Mouse (Mus musculus): ENCODE results near the gene Crygb. TPM values are rescaled to one million over a fixed set of nuclear protein-coding genes. Genes with fewer than 3 reads are reported as not detected.

Gene Crygb
- polyA plus RNA-seq, 1 experiment from 2014 or later, result not detected

DNA sequence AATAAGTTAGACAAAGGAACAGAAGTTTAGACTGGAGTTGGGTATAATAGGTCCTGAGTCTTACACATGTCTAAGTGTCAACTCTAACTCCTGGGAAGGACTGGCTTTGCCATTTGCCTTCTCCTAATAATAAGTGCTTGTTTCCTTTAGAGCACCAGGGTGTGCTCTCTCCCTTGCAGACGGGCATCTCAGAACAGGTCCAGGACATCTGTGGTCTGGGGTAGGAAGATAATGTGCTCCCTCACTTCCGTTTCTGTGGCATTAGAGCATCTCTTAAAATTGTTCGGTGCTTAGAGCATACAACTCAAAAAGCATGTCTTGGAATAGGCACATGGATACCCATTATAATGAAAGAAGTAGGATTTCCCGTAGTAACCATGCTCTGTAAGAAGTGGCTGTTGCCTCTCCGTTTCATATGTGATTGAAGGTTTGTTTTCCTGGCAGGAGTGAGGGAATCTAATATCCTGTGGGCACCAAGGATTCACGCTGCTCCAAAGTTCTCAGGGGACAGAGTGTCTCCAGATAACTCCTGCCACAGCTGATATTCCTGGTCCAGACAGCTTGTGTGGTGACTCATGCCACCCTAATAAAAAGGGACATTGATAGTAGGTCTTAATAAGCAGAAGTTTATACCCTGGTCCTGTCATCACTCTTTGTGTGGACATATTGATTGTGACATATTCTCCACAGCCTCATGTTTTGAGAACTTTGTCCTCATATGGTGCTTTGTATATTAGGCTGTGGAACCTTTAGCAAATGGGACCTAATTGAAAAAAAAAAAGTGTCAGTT is 6.7 kb upstream of the Crygb start:
- Histone ChIP-seq H3K4me1 (ENCODE audit: insufficient read depth, low read depth, low read length) (no peaks in the 10 kb centered on the region), H3K4me2 (replicated peaks; ENCODE audit: low read depth, low read length) (no peak overlapping the region), H3K27ac (ENCODE audit: low read length) (no peak overlapping the region), H3K9ac (replicated peaks; ENCODE audit: low read depth) (no peak overlapping the region), H3K9me3 (ENCODE audit: low read length) (no peaks in the 10 kb centered on the region), H3K4me3 (ENCODE audit: low read depth, low read length) (no peak overlapping the region), H3K27me3 (replicated peaks; ENCODE audit: insufficient read depth, low read length) (no peaks in the 10 kb centered on the region), H3K36me3 (ENCODE audit: insufficient read depth, low read length) (no peaks in the 10 kb centered on the region)
- DNase-seq (ENCODE audit: low spot score), result no peak
- 73% methylated on average over 6 of the region's 6 CpGs for WGBS
- TF ChIP-seq CTCF (IDR thresholded peaks at IDR 0.05), result no peak
- no peak for TF ChIP-seq EP300 (IDR thresholded peaks at IDR 0.05)
- no peak for ATAC-seq

DNA sequence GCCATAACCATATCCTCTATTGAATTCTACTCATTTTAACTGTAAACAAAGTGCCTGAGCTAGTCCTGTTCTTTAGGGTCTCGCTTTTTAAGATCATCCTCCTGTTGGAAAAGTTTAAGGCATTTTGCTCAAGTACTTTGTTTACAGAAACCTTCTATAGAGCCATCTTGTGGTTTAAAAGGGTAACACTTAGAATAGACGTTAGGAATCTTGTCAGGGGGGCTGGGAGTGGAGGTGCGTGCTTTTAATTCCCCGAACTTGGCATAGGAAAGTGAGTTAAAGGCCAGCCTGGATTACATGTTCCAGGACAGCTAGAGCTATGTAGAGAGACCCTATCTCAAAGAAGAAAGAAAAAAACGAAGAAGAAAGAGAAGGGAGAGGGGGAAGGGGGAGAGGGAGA is 6.5 kb downstream of the Crygb start:
- DNase-seq (ENCODE audit: low spot score) (peak; percentile 9), ATAC-seq (no peak)
- Histone ChIP-seq H3K4me1 (ENCODE audit: insufficient read depth, low read depth, low read length) (no peaks in the 10 kb centered on the region), H3K27ac (ENCODE audit: low read length) (no peak overlapping the region), H3K4me2 (replicated peaks; ENCODE audit: low read depth, low read length) (no peak overlapping the region), H3K4me3 (ENCODE audit: low read depth, low read length) (no peak overlapping the region), H3K36me3 (ENCODE audit: insufficient read depth, low read length) (no peaks in the 10 kb centered on the region), H3K27me3 (replicated peaks; ENCODE audit: insufficient read depth, low read length) (no peaks in the 10 kb centered on the region), H3K9me3 (ENCODE audit: low read length) (no peaks in the 10 kb centered on the region), H3K9ac (replicated peaks; ENCODE audit: low read depth) (no peak overlapping the region)
- TF ChIP-seq EP300 (IDR thresholded peaks at IDR 0.05), result no peak
- TF ChIP-seq CTCF (IDR thresholded peaks at IDR 0.05), result peak; percentile 42
- WGBS, result 13% methylated on average over 5 of the region's 5 CpGs

DNA sequence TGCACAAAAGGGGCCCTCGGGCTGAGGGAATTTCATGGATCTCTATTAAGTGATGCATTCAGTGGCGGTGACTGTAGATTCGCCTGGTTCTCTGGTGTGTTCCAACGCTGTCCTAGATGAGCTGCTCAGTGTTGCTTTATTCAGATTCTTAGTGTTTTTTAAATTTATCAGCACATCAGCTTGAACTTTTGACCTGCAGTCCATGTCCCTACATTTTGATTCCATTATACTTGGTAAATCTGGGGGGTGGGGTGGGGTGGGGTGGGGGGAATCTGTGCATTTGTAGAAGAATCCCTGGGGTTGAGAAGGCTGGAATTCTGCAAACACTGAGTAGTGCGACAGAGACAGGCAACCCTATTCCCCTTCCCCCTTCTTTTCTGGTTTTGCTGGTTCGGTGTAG is 8.5 kb downstream of the Crygb start, which contains the start of gene Crygc:
Crygc (minus strand) TSS at position 101 of the 400 bp plus-strand sequence.
- DNase-seq (ENCODE audit: low spot score) (no peak), ATAC-seq (no peak)
- no peaks in the 10 kb centered on the region for H3K9me3 ChIP-seq (ENCODE audit: low read length)
- TF ChIP-seq EP300 (IDR thresholded peaks at IDR 0.05) (no peak), CTCF (IDR thresholded peaks at IDR 0.05) (no peak)
- no peaks in the 10 kb centered on the region for H3K27me3 ChIP-seq (replicated peaks; ENCODE audit: insufficient read depth, low read length)
- H3K4me2 ChIP-seq (replicated peaks; ENCODE audit: low read depth, low read length), result no peak within 1 kb of the TSS
- H3K27ac ChIP-seq (ENCODE audit: low read length), result no peak within 1 kb of the TSS
- no peak within 1 kb of the TSS for H3K4me3 ChIP-seq (ENCODE audit: low read depth, low read length)
- H3K4me1 ChIP-seq (ENCODE audit: insufficient read depth, low read depth, low read length), result no peaks in the 10 kb centered on the region
- H3K9ac ChIP-seq (replicated peaks; ENCODE audit: low read depth), result no peak within 1 kb of the TSS
- WGBS, result 54% methylated on average over 6 of the region's 6 CpGs
- H3K36me3 ChIP-seq (ENCODE audit: insufficient read depth, low read length), result no peaks in the 10 kb centered on the region

DNA sequence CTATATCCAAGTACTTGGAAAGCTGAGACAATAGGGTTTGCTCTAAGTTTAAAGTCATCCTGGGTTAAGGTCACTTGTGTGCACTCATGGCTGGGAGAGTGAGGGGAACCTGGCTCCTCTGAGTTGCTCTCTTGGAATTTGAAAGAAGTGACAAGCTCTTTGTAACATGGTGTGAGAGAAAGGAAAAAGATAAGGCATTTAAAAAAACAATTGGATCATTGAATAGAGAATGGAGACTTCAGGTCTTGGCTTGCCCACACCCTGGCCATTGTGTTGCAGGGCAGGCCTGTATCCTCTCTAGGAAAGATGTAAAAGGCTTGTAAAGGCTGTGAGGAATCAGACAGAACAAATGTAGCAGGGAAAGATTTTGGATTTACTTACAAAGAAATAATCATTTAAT is 14.2 kb downstream of the Crygb start:
- H3K9ac ChIP-seq (replicated peaks; ENCODE audit: low read depth), result no peak overlapping the region
- TF ChIP-seq CTCF (IDR thresholded peaks at IDR 0.05), result no peak
- TF ChIP-seq EP300 (IDR thresholded peaks at IDR 0.05), result no peak

GRCm38 (mm10) chr1:65064201-65064600 is 17.9 kb downstream of the Crygb start:
- DNase-seq (ENCODE audit: low spot score) (no peak), ATAC-seq (no peak)
- Histone ChIP-seq H3K27ac (ENCODE audit: low read length) (no peak overlapping the region), H3K9me3 (ENCODE audit: low read length) (no peaks in the 10 kb centered on the region), H3K27me3 (replicated peaks; ENCODE audit: insufficient read depth, low read length) (no peaks in the 10 kb centered on the region), H3K4me3 (ENCODE audit: low read depth, low read length) (no peak overlapping the region), H3K36me3 (ENCODE audit: insufficient read depth, low read length) (no peaks in the 10 kb centered on the region), H3K4me2 (replicated peaks; ENCODE audit: low read depth, low read length) (no peak overlapping the region), H3K9ac (replicated peaks; ENCODE audit: low read depth) (no peak overlapping the region), H3K4me1 (ENCODE audit: insufficient read depth, low read depth, low read length) (no peaks in the 10 kb centered on the region)
- WGBS, result 81% methylated on average over 15 of the region's 15 CpGs
- TF ChIP-seq CTCF (IDR thresholded peaks at IDR 0.05), result no peak
- no peak for TF ChIP-seq EP300 (IDR thresholded peaks at IDR 0.05)

More for the DNA sequence above, 14.2 kb downstream of the Crygb start:
- no peak overlapping the region for H3K4me2 ChIP-seq (replicated peaks; ENCODE audit: low read depth, low read length)
- H3K27me3 ChIP-seq (replicated peaks; ENCODE audit: insufficient read depth, low read length), result no peaks in the 10 kb centered on the region
- ATAC-seq, result no peak
- H3K27ac ChIP-seq (ENCODE audit: low read length), result no peak overlapping the region
- no peaks in the 10 kb centered on the region for H3K4me1 ChIP-seq (ENCODE audit: insufficient read depth, low read depth, low read length)
- no peak for DNase-seq (ENCODE audit: low spot score)
- H3K36me3 ChIP-seq (ENCODE audit: insufficient read depth, low read length), result no peaks in the 10 kb centered on the region
- H3K4me3 ChIP-seq (ENCODE audit: low read depth, low read length), result no peak overlapping the region
- no peaks in the 10 kb centered on the region for H3K9me3 ChIP-seq (ENCODE audit: low read length)

GRCm38 (mm10) chr1:65063352-65063751 is 18.7 kb downstream of the Crygb start, which contains the start of gene Crygd:
Gene Crygd (minus strand): TSS chr1:65063452.
- Histone ChIP-seq H3K4me1 (ENCODE audit: insufficient read depth, low read depth, low read length) (no peaks in the 10 kb centered on the region), H3K4me3 (ENCODE audit: low read depth, low read length) (no peak within 1 kb of the TSS), H3K4me2 (replicated peaks; ENCODE audit: low read depth, low read length) (no peak within 1 kb of the TSS), H3K9me3 (ENCODE audit: low read length) (no peaks in the 10 kb centered on the region), H3K9ac (replicated peaks; ENCODE audit: low read depth) (no peak within 1 kb of the TSS), H3K27me3 (replicated peaks; ENCODE audit: insufficient read depth, low read length) (no peaks in the 10 kb centered on the region), H3K27ac (ENCODE audit: low read length) (no peak within 1 kb of the TSS), H3K36me3 (ENCODE audit: insufficient read depth, low read length) (no peaks in the 10 kb centered on the region)
- DNase-seq (ENCODE audit: low spot score) (no peak), ATAC-seq (no peak)
- WGBS, result 85% methylated on average over 8 of the region's 8 CpGs
- TF ChIP-seq CTCF (IDR thresholded peaks at IDR 0.05) (no peak), EP300 (IDR thresholded peaks at IDR 0.05) (no peak)

Measured in lung, postnatal 0 days (tissue).